Mouse (Mus musculus) embryo, embryonic 9.5 days (tissue): ENCODE data around the gene Elovl2.
"Not testable (repeated sequence)": the region's sequence is repeated elsewhere in the genome, so short reads cannot be mapped to it uniquely, and the experiment has no call there.

Experiments used
- DNase-seq: peaks from one replicate; pipeline ENCODE4 v3.0.0-alpha.2; 2017; ENCODE audit errors: extremely low spot score

Elovl2 gene

GRCm38 (mm10) chr13:41220304-41220834 lies at the start of gene Elovl2:
Elovl2 (minus strand) TSS chr13:41220405.
- peak; percentile 88 for DNase-seq

- DNase-seq: peak; percentile 10
These were observed 47.7 kb upstream of the Elovl2 start for GRCm38 (mm10) chr13:41267827-41268408.

GRCm38 (mm10) chr13:41263304-41264006 lies 43.2 kb upstream of the Elovl2 start:
- DNase-seq: no peak

- DNase-seq: not testable (repeated sequence)
These were observed 41.4 kb upstream of the Elovl2 start for GRCm38 (mm10) chr13:41261617-41262016.

- no peak for DNase-seq
These were observed 37.6 kb upstream of the Elovl2 start for GRCm38 (mm10) chr13:41257851-41258250.

GRCm38 (mm10) chr13:41256962-41257361 lies 36.8 kb upstream of the Elovl2 start:
- no peak for DNase-seq

- no peak for DNase-seq
These were observed 35.9 kb upstream of the Elovl2 start for GRCm38 (mm10) chr13:41256126-41256525.

- no peak for DNase-seq
These were observed 32.5 kb upstream of the Elovl2 start for GRCm38 (mm10) chr13:41252736-41253135.

- no peak for DNase-seq
These were observed 31.9 kb upstream of the Elovl2 start for GRCm38 (mm10) chr13:41252141-41252540.

GRCm38 (mm10) chr13:41251667-41252066 lies 31.5 kb upstream of the Elovl2 start:
- no peak for DNase-seq

- not testable (repeated sequence) for DNase-seq
These were observed 31.0 kb upstream of the Elovl2 start for GRCm38 (mm10) chr13:41251232-41251631.

GRCm38 (mm10) chr13:41250318-41250981 lies 30.2 kb upstream of the Elovl2 start:
- DNase-seq: no peak

- peak; percentile 95 for DNase-seq
These were observed 29.5 kb upstream of the Elovl2 start, which contains the start of gene Smim13 for GRCm38 (mm10) chr13:41249538-41250317. Smim13 (plus strand) TSS chr13:41249844.

- no peak for DNase-seq
These were observed 28.7 kb upstream of the Elovl2 start for GRCm38 (mm10) chr13:41248751-41249520.

- DNase-seq: no peak
These were observed 24.2 kb upstream of the Elovl2 start for GRCm38 (mm10) chr13:41244306-41244830.

- DNase-seq: no peak
These were observed 21.4 kb upstream of the Elovl2 start for GRCm38 (mm10) chr13:41241557-41241956.

GRCm38 (mm10) chr13:41238805-41239130 lies 18.6 kb upstream of the Elovl2 start:
- peak; percentile 54 for DNase-seq

- DNase-seq: no peak
These were observed 18.0 kb upstream of the Elovl2 start for GRCm38 (mm10) chr13:41238035-41238804.

- DNase-seq: no peak
These were observed 15.9 kb upstream of the Elovl2 start for GRCm38 (mm10) chr13:41235845-41236741.
